Mouse (Mus musculus): ENCODE results near the gene Gramd1b. TPM values are rescaled to one million over a fixed set of nuclear protein-coding genes. Genes with fewer than 3 reads are reported as not detected.

Gene Gramd1b
- polyA plus RNA-seq, 1 experiment from 2014 or later = 7.3 TPM

DNA sequence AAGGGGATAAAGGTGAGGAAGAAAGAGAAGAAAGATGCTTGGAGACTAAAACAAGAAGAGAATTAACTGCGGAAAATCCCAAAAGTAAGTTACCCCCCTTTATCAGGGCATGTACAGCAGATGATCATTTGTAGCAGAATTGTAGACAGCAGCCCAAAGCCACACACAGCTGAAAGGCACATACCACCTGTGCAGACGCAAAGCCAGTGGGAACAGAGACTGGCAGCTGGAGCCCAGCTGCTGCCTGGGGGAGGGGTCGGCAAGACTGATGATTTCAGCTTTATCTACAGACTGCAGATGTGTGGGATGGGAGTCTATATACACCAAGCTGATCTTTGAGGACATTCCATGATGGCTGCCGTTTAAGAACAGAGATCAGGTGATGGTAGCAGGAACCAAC is 2.5 kb downstream of the Gramd1b start:
- no peak for ATAC-seq (ENCODE audit: insufficient number of reproducible peaks, insufficient read depth, low FRiP score, low read depth)
- Histone ChIP-seq H3K9ac (replicated peaks; ENCODE audit: low read depth, low read length) (no peak overlapping the region), H3K4me3 (ENCODE audit: low read depth, low read length) (no peak overlapping the region), H3K27ac (ENCODE audit: low read length) (no peak overlapping the region), H3K4me2 (replicated peaks; ENCODE audit: low read depth, low read length) (no peak overlapping the region), H3K36me3 (ENCODE audit: control insufficient read depth, insufficient read depth, low read length) (no peaks in the 10 kb centered on the region), H3K4me1 (ENCODE audit: control insufficient read depth, insufficient read depth, low read length) (0 out of 2 replicates have a peak, but pooled peaks cover 3% of the 10 kb centered on the region), H3K27me3 (ENCODE audit: control insufficient read depth, insufficient read depth, low read length) (no peaks in the 10 kb centered on the region), H3K9me3 (ENCODE audit: control insufficient read depth, low read depth, low read length) (no peaks in the 10 kb centered on the region)
- 58% methylated on average over 4 of the region's 4 CpGs for WGBS

DNA sequence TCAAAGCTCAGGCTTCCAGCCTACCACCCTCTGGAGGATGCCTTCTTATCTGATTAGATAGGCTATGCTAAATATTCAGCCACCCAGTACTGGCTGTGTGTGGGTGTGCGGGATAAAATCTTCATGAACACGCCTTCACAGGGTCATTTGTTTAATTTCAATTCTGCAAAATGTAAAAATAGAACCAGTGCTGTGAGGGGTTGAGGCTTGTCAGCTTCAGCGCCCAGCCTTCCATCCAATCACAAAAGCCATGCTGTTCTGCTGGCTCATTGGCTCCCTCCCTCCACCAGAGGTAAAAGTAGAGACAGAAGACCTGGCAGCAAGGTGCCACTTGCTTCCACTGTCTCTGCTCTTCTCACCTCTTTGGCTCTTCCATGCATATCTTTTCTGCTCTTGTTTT is 4.3 kb downstream of the Gramd1b start:
- Histone ChIP-seq H3K4me3 (ENCODE audit: low read depth, low read length) (no peak overlapping the region), H3K9ac (replicated peaks; ENCODE audit: low read depth, low read length) (no peak overlapping the region), H3K36me3 (ENCODE audit: control insufficient read depth, insufficient read depth, low read length) (no peaks in the 10 kb centered on the region), H3K27me3 (ENCODE audit: control insufficient read depth, insufficient read depth, low read length) (no peaks in the 10 kb centered on the region), H3K4me1 (ENCODE audit: control insufficient read depth, insufficient read depth, low read length) (0 out of 2 replicates have a peak, but pooled peaks cover 3% of the 10 kb centered on the region), H3K27ac (ENCODE audit: low read length) (no peak overlapping the region), H3K9me3 (ENCODE audit: control insufficient read depth, low read depth, low read length) (no peaks in the 10 kb centered on the region), H3K4me2 (replicated peaks; ENCODE audit: low read depth, low read length) (no peak overlapping the region)
- WGBS = 41% methylated on average over 3 of the region's 3 CpGs
- no peak for ATAC-seq (ENCODE audit: insufficient number of reproducible peaks, insufficient read depth, low FRiP score, low read depth)

DNA sequence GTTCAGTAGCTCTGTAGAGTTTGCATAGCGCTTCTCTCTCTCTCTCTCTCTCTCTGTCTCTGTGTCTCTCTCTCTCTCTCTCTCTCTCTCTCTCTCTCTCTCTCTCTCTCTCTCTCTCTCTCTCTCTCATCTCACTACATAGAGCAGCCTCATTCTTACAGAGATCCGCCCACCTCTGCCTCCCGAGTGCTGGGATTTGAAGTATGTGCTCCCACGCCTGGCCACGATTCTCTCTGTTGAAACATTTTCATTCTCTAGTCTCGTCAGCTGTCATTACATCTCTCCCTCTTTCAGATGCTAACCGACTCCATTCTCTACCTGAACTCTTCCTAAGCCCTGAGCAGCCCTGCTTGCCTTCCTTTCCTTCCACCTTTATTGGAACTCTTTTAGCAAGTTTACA is 9.0 kb downstream of the Gramd1b start:
- WGBS = 73% methylated on average over 7 of the region's 7 CpGs
- no peak overlapping the region for H3K9ac ChIP-seq (replicated peaks; ENCODE audit: low read depth, low read length)
- no peak overlapping the region for H3K27ac ChIP-seq (ENCODE audit: low read length)
- no peaks in the 10 kb centered on the region for H3K36me3 ChIP-seq (ENCODE audit: control insufficient read depth, insufficient read depth, low read length)
- ATAC-seq (ENCODE audit: insufficient number of reproducible peaks, insufficient read depth, low FRiP score, low read depth) = no peak
- H3K27me3 ChIP-seq (ENCODE audit: control insufficient read depth, insufficient read depth, low read length) = no peaks in the 10 kb centered on the region
- no peak overlapping the region for H3K4me2 ChIP-seq (replicated peaks; ENCODE audit: low read depth, low read length)
- H3K4me1 ChIP-seq (ENCODE audit: control insufficient read depth, insufficient read depth, low read length) = no peaks in the 10 kb centered on the region
- H3K4me3 ChIP-seq (ENCODE audit: low read depth, low read length) = no peak overlapping the region
- no peaks in the 10 kb centered on the region for H3K9me3 ChIP-seq (ENCODE audit: control insufficient read depth, low read depth, low read length)

DNA sequence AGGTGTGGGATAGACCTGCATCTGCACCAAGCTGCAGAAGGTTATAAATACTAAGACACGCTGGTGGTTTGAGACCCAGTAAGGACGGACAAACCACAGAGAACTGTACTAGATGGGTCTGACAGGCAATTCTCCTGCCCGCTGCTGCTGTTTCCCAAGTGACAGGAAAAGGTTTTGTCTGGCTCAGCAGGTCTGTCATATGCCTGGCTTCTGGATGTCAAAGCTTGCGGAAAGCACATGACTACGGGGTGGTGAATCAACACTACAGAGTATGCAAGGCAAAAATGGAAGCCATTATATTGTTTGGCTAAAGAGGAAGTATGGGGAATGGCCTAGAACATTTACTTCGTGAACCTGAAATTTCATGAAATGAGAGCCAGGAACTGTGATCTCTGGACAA is 10.1 kb downstream of the Gramd1b start:
- Histone ChIP-seq H3K9ac (replicated peaks; ENCODE audit: low read depth, low read length) (no peak overlapping the region), H3K9me3 (ENCODE audit: control insufficient read depth, low read depth, low read length) (no peaks in the 10 kb centered on the region), H3K4me2 (replicated peaks; ENCODE audit: low read depth, low read length) (no peak overlapping the region), H3K27me3 (ENCODE audit: control insufficient read depth, insufficient read depth, low read length) (no peaks in the 10 kb centered on the region), H3K4me1 (ENCODE audit: control insufficient read depth, insufficient read depth, low read length) (no peaks in the 10 kb centered on the region), H3K36me3 (ENCODE audit: control insufficient read depth, insufficient read depth, low read length) (no peaks in the 10 kb centered on the region), H3K4me3 (ENCODE audit: low read depth, low read length) (no peak overlapping the region), H3K27ac (ENCODE audit: low read length) (no peak overlapping the region)
- ATAC-seq (ENCODE audit: insufficient number of reproducible peaks, insufficient read depth, low FRiP score, low read depth) = no peak
- 88% methylated on average over 6 of the region's 6 CpGs for WGBS

DNA sequence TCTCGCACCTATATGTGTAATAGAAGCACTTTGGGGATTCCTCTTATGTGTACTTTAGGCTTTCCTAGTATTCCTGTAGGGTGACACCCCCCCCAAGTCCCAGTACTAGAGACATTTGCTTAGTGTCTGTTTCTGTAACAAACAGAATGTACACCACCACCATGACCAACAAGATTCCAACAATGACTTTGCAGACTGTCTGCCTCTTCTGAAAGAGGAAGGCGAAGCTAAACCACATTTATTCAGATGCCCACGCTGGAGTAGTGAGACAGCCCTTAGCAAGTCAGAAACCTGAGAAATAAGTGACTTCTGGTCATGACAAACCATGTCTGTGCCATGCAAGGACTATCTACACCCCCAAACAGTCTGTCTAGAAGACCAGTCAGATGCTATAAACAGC is 11.9 kb downstream of the Gramd1b start:
- WGBS = 79% methylated on average over 3 of the region's 3 CpGs
- H3K4me2 ChIP-seq (replicated peaks; ENCODE audit: low read depth, low read length) = no peak overlapping the region
- H3K4me1 ChIP-seq (ENCODE audit: control insufficient read depth, insufficient read depth, low read length) = no peaks in the 10 kb centered on the region
- no peak for ATAC-seq (ENCODE audit: insufficient number of reproducible peaks, insufficient read depth, low FRiP score, low read depth)
- no peak overlapping the region for H3K27ac ChIP-seq (ENCODE audit: low read length)
- H3K4me3 ChIP-seq (ENCODE audit: low read depth, low read length) = no peak overlapping the region
- no peaks in the 10 kb centered on the region for H3K9me3 ChIP-seq (ENCODE audit: control insufficient read depth, low read depth, low read length)
- no peak overlapping the region for H3K9ac ChIP-seq (replicated peaks; ENCODE audit: low read depth, low read length)
- no peaks in the 10 kb centered on the region for H3K36me3 ChIP-seq (ENCODE audit: control insufficient read depth, insufficient read depth, low read length)
- no peaks in the 10 kb centered on the region for H3K27me3 ChIP-seq (ENCODE audit: control insufficient read depth, insufficient read depth, low read length)

DNA sequence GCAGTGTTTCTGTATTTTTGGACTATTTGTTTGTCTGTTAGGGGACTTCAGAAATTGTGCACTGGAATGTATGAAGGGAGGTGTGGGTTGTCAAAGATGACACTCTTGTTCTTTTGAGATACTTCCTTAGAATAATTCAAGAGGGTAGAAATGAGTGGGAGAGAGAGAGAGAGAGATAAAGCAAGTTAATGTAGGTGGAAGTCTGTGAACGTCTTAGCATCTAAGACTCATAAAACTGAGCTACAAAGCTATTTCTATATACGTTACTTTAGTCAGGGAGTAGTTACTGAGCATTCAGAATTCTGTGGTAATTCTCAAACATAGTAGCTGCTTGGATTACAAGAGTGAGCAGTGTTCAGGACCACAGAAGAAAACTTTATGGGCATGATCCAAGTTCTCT is 19.2 kb downstream of the Gramd1b start:
- no peaks in the 10 kb centered on the region for H3K27me3 ChIP-seq (ENCODE audit: control insufficient read depth, insufficient read depth, low read length)
- H3K4me1 ChIP-seq (ENCODE audit: control insufficient read depth, insufficient read depth, low read length) = no peaks in the 10 kb centered on the region
- no peaks in the 10 kb centered on the region for H3K9me3 ChIP-seq (ENCODE audit: control insufficient read depth, low read depth, low read length)
- H3K27ac ChIP-seq (ENCODE audit: low read length) = no peak overlapping the region
- 82% methylated on average over 2 of the region's 2 CpGs for WGBS
- H3K9ac ChIP-seq (replicated peaks; ENCODE audit: low read depth, low read length) = no peak overlapping the region
- H3K4me3 ChIP-seq (ENCODE audit: low read depth, low read length) = no peak overlapping the region
- ATAC-seq (ENCODE audit: insufficient number of reproducible peaks, insufficient read depth, low FRiP score, low read depth) = no peak
- H3K36me3 ChIP-seq (ENCODE audit: control insufficient read depth, insufficient read depth, low read length) = no peaks in the 10 kb centered on the region
- H3K4me2 ChIP-seq (replicated peaks; ENCODE audit: low read depth, low read length) = no peak overlapping the region

DNA sequence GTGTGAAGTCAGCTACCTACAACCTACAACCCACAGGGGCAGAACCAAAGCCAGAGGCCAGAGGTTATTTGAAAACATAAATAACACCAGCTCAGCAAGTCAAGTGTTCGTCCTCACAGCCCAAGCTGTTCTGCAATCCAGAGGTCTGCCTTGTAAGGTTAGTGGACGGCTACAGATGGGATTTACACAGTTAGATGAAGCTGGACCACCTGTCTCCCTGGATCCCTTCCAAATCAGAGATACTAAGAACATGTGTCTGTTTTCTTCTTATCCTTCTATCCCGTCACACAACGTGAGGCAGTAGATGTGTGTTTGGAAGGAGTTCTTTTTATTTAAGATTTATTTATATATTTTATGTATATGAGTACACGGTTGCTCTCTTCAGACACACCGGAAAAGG is 21.7 kb downstream of the Gramd1b start:
- no peaks in the 10 kb centered on the region for H3K27me3 ChIP-seq (ENCODE audit: control insufficient read depth, insufficient read depth, low read length)
- WGBS = 60% methylated on average over 6 of the region's 6 CpGs

DNA sequence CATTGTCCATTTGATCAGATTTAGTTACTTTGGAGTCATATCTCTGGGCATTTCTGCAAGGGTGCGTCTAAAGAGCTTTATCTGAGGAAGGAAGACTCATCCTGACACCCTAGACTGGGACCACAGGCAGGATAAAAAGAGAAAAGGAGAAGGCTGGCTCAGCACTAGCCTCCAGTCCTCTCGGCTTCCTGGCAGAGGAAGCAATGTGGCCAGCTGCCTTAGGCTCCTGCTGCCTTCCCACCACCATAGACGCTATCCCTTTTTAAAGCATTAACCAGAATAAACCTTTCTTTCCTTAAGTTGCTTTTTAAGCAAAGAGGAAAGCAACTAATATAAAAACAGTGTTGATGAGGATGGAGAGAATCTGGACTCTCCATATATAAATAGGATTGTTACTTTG is 24.6 kb downstream of the Gramd1b start:
- Histone ChIP-seq H3K36me3 (ENCODE audit: control insufficient read depth, insufficient read depth, low read length) (no peaks in the 10 kb centered on the region), H3K27me3 (ENCODE audit: control insufficient read depth, insufficient read depth, low read length) (no peaks in the 10 kb centered on the region), H3K9me3 (ENCODE audit: control insufficient read depth, low read depth, low read length) (no peaks in the 10 kb centered on the region), H3K4me1 (ENCODE audit: control insufficient read depth, insufficient read depth, low read length) (no peaks in the 10 kb centered on the region), H3K4me2 (replicated peaks; ENCODE audit: low read depth, low read length) (no peak overlapping the region), H3K4me3 (ENCODE audit: low read depth, low read length) (no peak overlapping the region), H3K27ac (ENCODE audit: low read length) (no peak overlapping the region), H3K9ac (replicated peaks; ENCODE audit: low read depth, low read length) (no peak overlapping the region)
- ATAC-seq (ENCODE audit: insufficient number of reproducible peaks, insufficient read depth, low FRiP score, low read depth) = no peak
- 73% methylated on average over 3 of the region's 3 CpGs for WGBS

More for the DNA sequence above, 21.7 kb downstream of the Gramd1b start:
- Histone ChIP-seq H3K4me1 (ENCODE audit: control insufficient read depth, insufficient read depth, low read length) (no peaks in the 10 kb centered on the region), H3K36me3 (ENCODE audit: control insufficient read depth, insufficient read depth, low read length) (no peaks in the 10 kb centered on the region), H3K4me3 (ENCODE audit: low read depth, low read length) (no peak overlapping the region), H3K9me3 (ENCODE audit: control insufficient read depth, low read depth, low read length) (no peaks in the 10 kb centered on the region), H3K9ac (replicated peaks; ENCODE audit: low read depth, low read length) (no peak overlapping the region), H3K4me2 (replicated peaks; ENCODE audit: low read depth, low read length) (no peak overlapping the region), H3K27ac (ENCODE audit: low read length) (no peak overlapping the region)
- no peak for ATAC-seq (ENCODE audit: insufficient number of reproducible peaks, insufficient read depth, low FRiP score, low read depth)

DNA sequence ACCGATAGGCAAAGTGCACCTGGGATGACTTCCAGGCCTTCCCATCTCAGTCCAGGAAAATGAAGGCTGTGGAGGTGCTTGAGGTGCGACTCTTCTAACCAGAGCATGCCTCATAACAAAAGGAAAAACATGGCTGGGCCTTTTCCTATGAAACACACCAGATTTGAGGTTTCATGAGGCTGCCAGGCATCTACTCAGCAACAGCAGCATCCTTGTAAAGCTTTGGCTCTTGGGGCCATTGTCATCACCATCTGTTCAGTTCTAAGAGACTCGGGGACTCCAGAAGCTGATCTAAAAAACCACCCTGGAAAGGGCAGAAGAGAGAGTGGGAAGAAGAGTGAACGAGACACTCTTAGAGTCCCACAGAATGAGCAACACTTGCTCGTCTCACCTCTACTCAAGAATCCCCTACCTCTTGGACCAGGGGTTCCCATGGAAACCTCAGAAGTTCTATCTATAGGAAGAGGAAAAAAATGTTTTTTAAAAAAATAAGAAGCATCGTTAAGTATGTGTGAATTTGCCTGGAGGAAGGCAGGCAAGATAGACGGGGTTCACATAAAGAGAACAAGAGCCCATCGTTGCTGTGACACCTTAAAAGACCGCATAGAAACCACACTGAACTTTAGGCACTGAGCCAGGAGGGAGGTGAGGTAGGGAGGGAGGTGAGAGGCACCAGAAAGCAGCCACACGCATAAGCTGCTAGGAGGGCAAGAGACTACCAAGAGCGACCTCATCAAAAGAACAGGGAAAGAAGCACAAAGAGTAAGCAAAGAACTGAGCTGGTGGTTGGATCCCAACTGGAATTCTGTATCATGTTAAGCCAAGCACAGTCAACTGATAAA is 25.5 kb downstream of the Gramd1b start:
- Histone ChIP-seq H3K4me2 (replicated peaks; ENCODE audit: low read depth, low read length) (no peak overlapping the region), H3K36me3 (ENCODE audit: control insufficient read depth, insufficient read depth, low read length) (no peaks in the 10 kb centered on the region), H3K27me3 (ENCODE audit: control insufficient read depth, insufficient read depth, low read length) (no peaks in the 10 kb centered on the region), H3K4me1 (ENCODE audit: control insufficient read depth, insufficient read depth, low read length) (no peaks in the 10 kb centered on the region), H3K27ac (ENCODE audit: low read length) (no peak overlapping the region), H3K4me3 (ENCODE audit: low read depth, low read length) (no peak overlapping the region), H3K9ac (replicated peaks; ENCODE audit: low read depth, low read length) (no peak overlapping the region), H3K9me3 (ENCODE audit: control insufficient read depth, low read depth, low read length) (no peaks in the 10 kb centered on the region)
- 76% methylated on average over 11 of the region's 11 CpGs for whole genome bisulfite sequencing
- no peak for ATAC-seq (ENCODE audit: insufficient number of reproducible peaks, insufficient read depth, low FRiP score, low read depth)

All from stomach, embryonic 14.5 days (tissue).